Mouse (Mus musculus): ENCODE measurements around the gene Gm12184. TPM values are rescaled to one million over a fixed set of nuclear protein-coding genes. Genes with fewer than 3 reads are reported as not detected.

Gene Gm12184
- total and polyA plus RNA-seq, 2 experiments from 2014 or later: 1.8 to 2.7 TPM

- Histone ChIP-seq H3K4me2 (ENCODE audit: low read depth, low read length) (no peak overlapping the region), H3K9me3 (replicated peaks; ENCODE audit: control insufficient read depth, low read length) (no peaks in the 10 kb centered on the region), H3K27me3 (ENCODE audit: control insufficient read depth, insufficient read depth, low read length) (no peaks in the 10 kb centered on the region), H3K9ac (replicated peaks; ENCODE audit: low read depth, low read length) (no peak overlapping the region), H3K27ac (ENCODE audit: low read depth) (no peak overlapping the region), H3K4me1 (ENCODE audit: control insufficient read depth, insufficient read depth) (no peaks in the 10 kb centered on the region), H3K4me3 (ENCODE audit: low read depth, low read length) (no peak overlapping the region), H3K36me3 (replicated peaks; ENCODE audit: control insufficient read depth, insufficient read depth, low read length) (no peaks in the 10 kb centered on the region)
- DNase-seq (ENCODE audit: low spot score) (no peak), ATAC-seq (ENCODE audit: insufficient read depth, low read depth) (no peak)
- TF ChIP-seq CTCF (IDR thresholded peaks at IDR 0.05; ENCODE audit: low read depth) (no peak), EP300 (IDR thresholded peaks at IDR 0.05; ENCODE audit: low read depth) (no peak)
- 87% methylated on average over 9 of the region's 9 CpGs for WGBS
These were observed 49.2 kb downstream of the Gm12184 start for GRCm38 (mm10) chr11:48777303-48777702.

DNA sequence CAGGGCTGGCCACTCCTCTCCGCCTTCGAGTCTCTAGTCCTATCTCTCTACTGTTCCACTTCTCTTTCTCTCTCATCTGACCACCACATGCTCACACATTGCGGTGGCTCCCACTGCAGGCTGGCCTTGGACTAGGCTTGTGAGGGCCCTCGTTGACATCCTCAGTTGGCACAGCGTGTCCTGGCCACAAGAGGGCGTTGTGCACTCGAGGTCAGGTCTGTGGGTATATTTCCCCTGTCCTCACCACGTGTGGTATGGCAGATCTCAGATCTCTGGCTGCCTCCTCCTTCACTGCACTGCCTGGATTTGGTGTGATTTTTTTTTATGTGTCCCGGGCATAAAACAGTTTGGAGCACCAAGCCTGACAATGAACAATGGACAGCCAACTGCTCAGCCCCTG is 49.8 kb downstream of the Gm12184 start:
- Histone ChIP-seq H3K36me3 (replicated peaks; ENCODE audit: control insufficient read depth, insufficient read depth, low read length) (no peaks in the 10 kb centered on the region), H3K4me1 (ENCODE audit: control insufficient read depth, insufficient read depth) (no peaks in the 10 kb centered on the region), H3K4me3 (ENCODE audit: low read depth, low read length) (no peak overlapping the region), H3K4me2 (ENCODE audit: low read depth, low read length) (no peak overlapping the region), H3K9me3 (replicated peaks; ENCODE audit: control insufficient read depth, low read length) (no peaks in the 10 kb centered on the region), H3K9ac (replicated peaks; ENCODE audit: low read depth, low read length) (no peak overlapping the region), H3K27me3 (ENCODE audit: control insufficient read depth, insufficient read depth, low read length) (no peaks in the 10 kb centered on the region), H3K27ac (ENCODE audit: low read depth) (no peak overlapping the region)
- ATAC-seq (ENCODE audit: insufficient read depth, low read depth) (no peak), DNase-seq (ENCODE audit: low spot score) (no peak)
- WGBS: 42% methylated on average over 9 of the region's 9 CpGs
- no peak for TF ChIP-seq EP300 (IDR thresholded peaks at IDR 0.05; ENCODE audit: low read depth)
- no peak; the same call in 1 of the 2 replicates for TF ChIP-seq CTCF (IDR thresholded peaks at IDR 0.05; ENCODE audit: low read depth)

- DNase-seq (ENCODE audit: low spot score) (peak; percentile 63), ATAC-seq (ENCODE audit: insufficient read depth, low read depth) (no peak)
- Histone ChIP-seq H3K4me1 (ENCODE audit: control insufficient read depth, insufficient read depth) (no peaks in the 10 kb centered on the region), H3K4me2 (ENCODE audit: low read depth, low read length) (no peak overlapping the region), H3K36me3 (replicated peaks; ENCODE audit: control insufficient read depth, insufficient read depth, low read length) (no peaks in the 10 kb centered on the region), H3K27me3 (ENCODE audit: control insufficient read depth, insufficient read depth, low read length) (no peaks in the 10 kb centered on the region), H3K9ac (replicated peaks; ENCODE audit: low read depth, low read length) (no peak overlapping the region), H3K27ac (ENCODE audit: low read depth) (no peak overlapping the region), H3K4me3 (ENCODE audit: low read depth, low read length) (no peak overlapping the region), H3K9me3 (replicated peaks; ENCODE audit: control insufficient read depth, low read length) (no peaks in the 10 kb centered on the region)
- TF ChIP-seq CTCF (IDR thresholded peaks at IDR 0.05; ENCODE audit: low read depth) (peak; percentile 60), EP300 (IDR thresholded peaks at IDR 0.05; ENCODE audit: low read depth) (no peak)
- WGBS: 1% methylated on average over 7 of the region's 7 CpGs
These were observed 51.0 kb downstream of the Gm12184 start for GRCm38 (mm10) chr11:48775483-48775882.

Other genes with a start within 250 kb of the Gm12184 start
- 1,323 and 1,324 TPM in 2 replicates for gene Rack1, start 26.3 kb downstream of the Gm12184 start, total RNA-seq (2014; rRNA removed; ENCODE audit: low replicate concordance)
- gene Rack1, start 26.3 kb downstream of the Gm12184 start, polyA plus RNA-seq (2015; fragmentation: Nextera tagmentation; extraction: Ambion mirVana): 292 and 307 TPM in 2 replicates
- gene Trim41, start 9.3 kb downstream of the Gm12184 start, total RNA-seq (2014; rRNA removed; ENCODE audit: low replicate concordance): 22.7 and 39.6 TPM in 2 replicates
- gene Trim41, start 9.3 kb downstream of the Gm12184 start, polyA plus RNA-seq (2015; fragmentation: Nextera tagmentation; extraction: Ambion mirVana): 2.7 and 2.9 TPM in 2 replicates
- 1.1 and 5.3 TPM in 2 replicates for gene Trim7, start 515 bp downstream of the Gm12184 start, total RNA-seq (2014; rRNA removed; ENCODE audit: low replicate concordance)
- gene Trim7, start 515 bp downstream of the Gm12184 start, polyA plus RNA-seq (2015; fragmentation: Nextera tagmentation; extraction: Ambion mirVana): 1.3 and 1.9 TPM in 2 replicates
- gene Irgm1, start 45.0 kb upstream of the Gm12184 start, total RNA-seq (2014; rRNA removed; ENCODE audit: low replicate concordance): 23.0 and 34.7 TPM in 2 replicates
- 13.8 and 15.0 TPM in 2 replicates for gene Irgm1, start 45.0 kb upstream of the Gm12184 start, polyA plus RNA-seq (2015; fragmentation: Nextera tagmentation; extraction: Ambion mirVana)
- gene Gm5431, start 75.6 kb upstream of the Gm12184 start, total RNA-seq (2014; rRNA removed; ENCODE audit: low replicate concordance): 0.08 and 0.92 TPM in 2 replicates
- gene Gm5431, start 75.6 kb upstream of the Gm12184 start, polyA plus RNA-seq (2015; fragmentation: Nextera tagmentation; extraction: Ambion mirVana): 0.11 and 0.12 TPM in 2 replicates
- gene Psme2b, start 119.5 kb upstream of the Gm12184 start, total RNA-seq (2014; rRNA removed; ENCODE audit: low replicate concordance): 0.42 and 0.93 TPM in 2 replicates
- gene Psme2b, start 119.5 kb upstream of the Gm12184 start, polyA plus RNA-seq (2015; fragmentation: Nextera tagmentation; extraction: Ambion mirVana): 2.6 and 3.5 TPM in 2 replicates
- 1.7 TPM in 1 of 2 replicates, not detected in the other for gene Olfr56, start 152.2 kb upstream of the Gm12184 start, total RNA-seq (2014; rRNA removed; ENCODE audit: low replicate concordance)
- 0.05 TPM in 1 of 2 replicates, not detected in the other for gene Olfr56, start 152.2 kb upstream of the Gm12184 start, polyA plus RNA-seq (2015; fragmentation: Nextera tagmentation; extraction: Ambion mirVana)
- 2.5 and 4.9 TPM in 2 replicates for gene 9930111J21Rik1, start 152.7 kb upstream of the Gm12184 start, total RNA-seq (2014; rRNA removed; ENCODE audit: low replicate concordance)
- 0.49 and 0.52 TPM in 2 replicates for gene 9930111J21Rik1, start 152.7 kb upstream of the Gm12184 start, polyA plus RNA-seq (2015; fragmentation: Nextera tagmentation; extraction: Ambion mirVana)
- gene Gm12185, start 165.6 kb upstream of the Gm12184 start, total RNA-seq (2014; rRNA removed; ENCODE audit: low replicate concordance): not detected in 2 replicates
- gene Gm12185, start 165.6 kb upstream of the Gm12184 start, polyA plus RNA-seq (2015; fragmentation: Nextera tagmentation; extraction: Ambion mirVana): 0.03 TPM in 1 of 2 replicates, not detected in the other
- gene Tgtp1, start 167.5 kb upstream of the Gm12184 start, total RNA-seq (2014; rRNA removed; ENCODE audit: low replicate concordance): 0.39 TPM in 1 of 2 replicates, not detected in the other
- gene Tgtp1, start 167.5 kb upstream of the Gm12184 start, polyA plus RNA-seq (2015; fragmentation: Nextera tagmentation; extraction: Ambion mirVana): 0.14 and 0.25 TPM in 2 replicates
- 2.7 and 8.2 TPM in 2 replicates for gene 9930111J21Rik2, start 224.6 kb upstream of the Gm12184 start, total RNA-seq (2014; rRNA removed; ENCODE audit: low replicate concordance)
- gene 9930111J21Rik2, start 224.6 kb upstream of the Gm12184 start, polyA plus RNA-seq (2015; fragmentation: Nextera tagmentation; extraction: Ambion mirVana): 1.1 and 1.2 TPM in 2 replicates
- 0.08 TPM in 1 of 2 replicates, not detected in the other for gene Tgtp2, start 237.6 kb upstream of the Gm12184 start, total RNA-seq (2014; rRNA removed; ENCODE audit: low replicate concordance)
- gene Tgtp2, start 237.6 kb upstream of the Gm12184 start, polyA plus RNA-seq (2015; fragmentation: Nextera tagmentation; extraction: Ambion mirVana): 0.36 and 0.54 TPM in 2 replicates
- 2.0 and 2.1 TPM in 2 replicates for gene Ifi47, start 249.9 kb upstream of the Gm12184 start, total RNA-seq (2014; rRNA removed; ENCODE audit: low replicate concordance)
- gene Ifi47, start 249.9 kb upstream of the Gm12184 start, polyA plus RNA-seq (2015; fragmentation: Nextera tagmentation; extraction: Ambion mirVana): 1.4 and 1.8 TPM in 2 replicates

Data from heart, postnatal 0 days (tissue).